Mouse (Mus musculus): ENCODE measurements around the gene Nipal4. TPM values are rescaled to one million over a fixed set of nuclear protein-coding genes. Genes with fewer than 3 reads are reported as not detected.

Gene Nipal4
- polyA plus RNA-seq, 1 experiment from 2014 or later: 0.55 TPM

DNA sequence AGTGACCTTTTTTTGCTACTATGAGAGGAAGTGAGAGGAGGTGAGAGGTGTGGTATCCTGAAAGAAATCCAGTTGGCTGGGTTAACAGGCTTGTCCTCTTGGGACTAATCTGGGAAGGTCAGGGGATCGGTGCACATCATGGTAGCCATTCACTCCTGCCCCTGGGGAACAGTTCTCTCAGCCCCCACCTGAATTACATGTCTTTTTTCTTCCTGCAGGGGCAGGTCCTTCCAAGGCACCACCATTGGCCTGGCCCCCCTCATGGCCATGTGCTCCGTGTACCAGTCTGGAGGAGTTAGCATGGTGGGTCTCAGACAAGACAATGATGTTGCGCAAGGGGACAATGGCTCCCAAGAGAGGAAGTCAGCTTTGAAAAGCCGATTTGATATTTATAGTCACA lies 43.4 kb downstream of the Nipal4 start:
- WGBS: 85% methylated on average over 4 of the region's 4 CpGs
- no peaks in the 10 kb centered on the region for H3K27me3 ChIP-seq (replicated peaks)
- no peak for ATAC-seq (ENCODE audit: low FRiP score, low read depth)
- no peak overlapping the region for H3K4me2 ChIP-seq (replicated peaks)
- no peak overlapping the region for H3K9ac ChIP-seq
- peaks cover 32% of the 10 kb centered on the region for H3K36me3 ChIP-seq
- H3K4me3 ChIP-seq: no peak overlapping the region
- no peaks in the 10 kb centered on the region for H3K4me1 ChIP-seq
- no peak overlapping the region for H3K27ac ChIP-seq
- H3K9me3 ChIP-seq: no peaks in the 10 kb centered on the region

- H3K36me3 ChIP-seq: peaks cover 23% of the 10 kb centered on the region
- no peak overlapping the region for H3K27ac ChIP-seq
- H3K9ac ChIP-seq: no peak overlapping the region
- ATAC-seq (ENCODE audit: low FRiP score, low read depth): no peak
- H3K27me3 ChIP-seq (replicated peaks): no peaks in the 10 kb centered on the region
- no peaks in the 10 kb centered on the region for H3K4me1 ChIP-seq
- no peak overlapping the region for H3K4me3 ChIP-seq
- WGBS: 79% methylated on average over 4 of the region's 4 CpGs
- no peak overlapping the region for H3K4me2 ChIP-seq (replicated peaks)
- H3K9me3 ChIP-seq: no peaks in the 10 kb centered on the region
Observed at GRCm38 (mm10) chr11:46121666-46122065, 44.6 kb downstream of the Nipal4 start.

GRCm38 (mm10) chr11:46120084-46120483 lies 46.2 kb downstream of the Nipal4 start:
- no peak overlapping the region for H3K4me3 ChIP-seq
- no peak overlapping the region for H3K4me2 ChIP-seq (replicated peaks)

DNA sequence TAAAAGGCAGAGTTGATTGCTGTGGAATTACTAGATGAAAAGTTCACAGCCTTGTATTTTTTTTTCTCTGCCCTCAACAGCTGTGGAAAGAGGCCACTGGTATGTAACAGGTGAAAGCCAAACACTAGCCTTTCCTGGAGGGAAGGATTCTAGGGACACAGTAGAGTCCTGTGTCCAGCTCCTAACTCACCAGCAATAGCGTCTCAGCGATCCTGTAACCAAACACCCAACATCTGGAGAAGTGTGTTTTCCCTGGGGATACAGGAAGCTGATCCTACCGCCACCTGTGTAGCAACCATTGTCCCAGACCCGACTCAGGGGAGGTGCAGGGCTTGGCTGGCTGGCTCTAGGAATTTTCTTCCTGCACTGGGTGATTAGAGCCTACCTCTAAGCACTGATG lies 46.7 kb downstream of the Nipal4 start:
- H3K4me2 ChIP-seq (replicated peaks): no peak overlapping the region

More at GRCm38 (mm10) chr11:46120084-46120483, 46.2 kb downstream of the Nipal4 start:
- no peak overlapping the region for H3K9ac ChIP-seq
- no peak for ATAC-seq (ENCODE audit: low FRiP score, low read depth)
- 88% methylated on average over 10 of the region's 10 CpGs for WGBS
- H3K4me1 ChIP-seq: no peaks in the 10 kb centered on the region
- H3K9me3 ChIP-seq: no peaks in the 10 kb centered on the region
- H3K36me3 ChIP-seq: peaks cover 23% of the 10 kb centered on the region
- no peaks in the 10 kb centered on the region for H3K27me3 ChIP-seq (replicated peaks)
- no peak overlapping the region for H3K27ac ChIP-seq

GRCm38 (mm10) chr11:46116510-46116909 lies 49.8 kb downstream of the Nipal4 start:
- H3K9me3 ChIP-seq: no peaks in the 10 kb centered on the region
- no peaks in the 10 kb centered on the region for H3K27me3 ChIP-seq (replicated peaks)
- H3K4me3 ChIP-seq: no peak overlapping the region
- no peak overlapping the region for H3K27ac ChIP-seq
- 90% methylated on average over 2 of the region's 2 CpGs for WGBS
- peaks cover 20% of the 10 kb centered on the region for H3K36me3 ChIP-seq
- no peak overlapping the region for H3K4me2 ChIP-seq (replicated peaks)
- ATAC-seq (ENCODE audit: low FRiP score, low read depth): no peak
- H3K9ac ChIP-seq: no peak overlapping the region
- H3K4me1 ChIP-seq: no peaks in the 10 kb centered on the region

More for the DNA sequence above, 46.7 kb downstream of the Nipal4 start:
- whole genome bisulfite sequencing: 39% methylated on average over 4 of the region's 4 CpGs
- Histone ChIP-seq H3K9ac (no peak overlapping the region), H3K4me1 (no peaks in the 10 kb centered on the region), H3K9me3 (no peaks in the 10 kb centered on the region), H3K27ac (no peak overlapping the region), H3K4me3 (no peak overlapping the region), H3K36me3 (peaks cover 23% of the 10 kb centered on the region), H3K27me3 (replicated peaks) (no peaks in the 10 kb centered on the region)
- no peak for ATAC-seq (ENCODE audit: low FRiP score, low read depth)

- Histone ChIP-seq H3K27me3 (replicated peaks) (no peaks in the 10 kb centered on the region), H3K4me3 (no peak overlapping the region), H3K9ac (no peak overlapping the region), H3K36me3 (peaks cover 20% of the 10 kb centered on the region), H3K4me1 (no peaks in the 10 kb centered on the region), H3K27ac (no peak overlapping the region), H3K4me2 (replicated peaks) (no peak overlapping the region), H3K9me3 (no peaks in the 10 kb centered on the region)
- ATAC-seq (ENCODE audit: low FRiP score, low read depth): no peak
- 76% methylated on average over 9 of the region's 9 CpGs for WGBS
Observed at GRCm38 (mm10) chr11:46115411-46116173, 50.7 kb downstream of the Nipal4 start.

DNA sequence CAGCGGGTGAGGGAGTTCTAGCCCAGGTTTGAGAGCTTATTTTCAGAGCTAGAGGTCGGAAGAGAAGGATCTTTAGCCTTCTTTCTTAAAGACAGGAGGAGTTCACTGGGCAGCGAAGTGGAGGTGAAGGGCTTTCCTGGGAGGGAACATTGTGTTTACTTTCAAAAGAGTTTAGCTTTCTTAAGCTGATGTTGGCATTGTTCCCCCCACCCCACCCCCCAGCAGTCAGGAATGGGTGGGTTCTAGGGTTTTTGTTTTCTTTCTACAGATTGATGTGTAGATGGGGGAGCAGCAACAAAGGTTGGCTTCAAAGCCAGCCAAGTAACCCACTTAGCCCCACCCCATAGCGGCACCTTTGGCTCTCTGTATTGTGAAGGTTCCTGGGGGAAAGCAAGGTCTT lies 51.3 kb downstream of the Nipal4 start:
- Histone ChIP-seq H3K9me3 (no peaks in the 10 kb centered on the region), H3K27me3 (replicated peaks) (no peaks in the 10 kb centered on the region), H3K4me3 (no peak overlapping the region), H3K9ac (no peak overlapping the region), H3K36me3 (peaks cover 20% of the 10 kb centered on the region), H3K4me2 (replicated peaks) (no peak overlapping the region), H3K4me1 (no peaks in the 10 kb centered on the region), H3K27ac (no peak overlapping the region)
- WGBS: 66% methylated on average over 4 of the region's 4 CpGs
- ATAC-seq (ENCODE audit: low FRiP score, low read depth): no peak

DNA sequence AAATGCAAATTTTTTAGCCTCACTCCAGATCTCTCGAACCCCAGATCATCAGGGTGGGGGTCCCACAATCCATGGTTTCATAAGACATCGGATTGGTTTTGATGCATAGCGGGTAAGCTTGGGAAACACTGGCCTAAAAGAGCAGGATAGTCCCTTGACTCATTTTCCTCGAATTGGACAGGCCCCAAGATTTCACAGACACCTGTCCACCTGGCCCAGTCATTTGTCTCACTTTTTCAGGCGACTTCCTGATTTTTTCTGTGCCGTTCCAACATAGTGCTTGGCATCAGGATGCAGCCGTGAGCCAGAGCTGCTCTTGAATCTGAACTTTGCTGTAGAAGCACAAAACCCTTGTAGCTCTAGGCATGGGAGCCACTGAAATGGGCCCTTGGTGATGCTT lies 52.1 kb downstream of the Nipal4 start:
- Histone ChIP-seq H3K9me3 (no peaks in the 10 kb centered on the region), H3K4me3 (no peak overlapping the region), H3K4me1 (no peaks in the 10 kb centered on the region), H3K9ac (no peak overlapping the region), H3K4me2 (replicated peaks) (no peak overlapping the region), H3K27ac (no peak overlapping the region), H3K36me3 (peaks cover 20% of the 10 kb centered on the region), H3K27me3 (replicated peaks) (no peaks in the 10 kb centered on the region)
- 91% methylated on average over 7 of the region's 7 CpGs for WGBS
- ATAC-seq (ENCODE audit: low FRiP score, low read depth): no peak

GRCm38 (mm10) chr11:46113211-46113610 lies 53.1 kb downstream of the Nipal4 start:
- H3K27ac ChIP-seq: no peak overlapping the region
- H3K9ac ChIP-seq: no peak overlapping the region
- no peak overlapping the region for H3K4me3 ChIP-seq
- 88% methylated on average over 3 of the region's 3 CpGs for WGBS
- no peaks in the 10 kb centered on the region for H3K4me1 ChIP-seq
- no peaks in the 10 kb centered on the region for H3K9me3 ChIP-seq
- no peak overlapping the region for H3K4me2 ChIP-seq (replicated peaks)
- peaks cover 12% of the 10 kb centered on the region for H3K36me3 ChIP-seq
- H3K27me3 ChIP-seq (replicated peaks): no peaks in the 10 kb centered on the region
- ATAC-seq (ENCODE audit: low FRiP score, low read depth): no peak

- Histone ChIP-seq H3K4me2 (replicated peaks) (no peak overlapping the region), H3K9ac (no peak overlapping the region), H3K4me3 (no peak overlapping the region), H3K27me3 (replicated peaks) (no peaks in the 10 kb centered on the region), H3K36me3 (peaks cover 12% of the 10 kb centered on the region), H3K27ac (no peak overlapping the region), H3K9me3 (no peaks in the 10 kb centered on the region), H3K4me1 (no peaks in the 10 kb centered on the region)
- no peak for ATAC-seq (ENCODE audit: low FRiP score, low read depth)
- 90% methylated on average over 1 of the region's 1 CpGs for WGBS
Observed at GRCm38 (mm10) chr11:46110945-46111287, 55.4 kb downstream of the Nipal4 start.

DNA sequence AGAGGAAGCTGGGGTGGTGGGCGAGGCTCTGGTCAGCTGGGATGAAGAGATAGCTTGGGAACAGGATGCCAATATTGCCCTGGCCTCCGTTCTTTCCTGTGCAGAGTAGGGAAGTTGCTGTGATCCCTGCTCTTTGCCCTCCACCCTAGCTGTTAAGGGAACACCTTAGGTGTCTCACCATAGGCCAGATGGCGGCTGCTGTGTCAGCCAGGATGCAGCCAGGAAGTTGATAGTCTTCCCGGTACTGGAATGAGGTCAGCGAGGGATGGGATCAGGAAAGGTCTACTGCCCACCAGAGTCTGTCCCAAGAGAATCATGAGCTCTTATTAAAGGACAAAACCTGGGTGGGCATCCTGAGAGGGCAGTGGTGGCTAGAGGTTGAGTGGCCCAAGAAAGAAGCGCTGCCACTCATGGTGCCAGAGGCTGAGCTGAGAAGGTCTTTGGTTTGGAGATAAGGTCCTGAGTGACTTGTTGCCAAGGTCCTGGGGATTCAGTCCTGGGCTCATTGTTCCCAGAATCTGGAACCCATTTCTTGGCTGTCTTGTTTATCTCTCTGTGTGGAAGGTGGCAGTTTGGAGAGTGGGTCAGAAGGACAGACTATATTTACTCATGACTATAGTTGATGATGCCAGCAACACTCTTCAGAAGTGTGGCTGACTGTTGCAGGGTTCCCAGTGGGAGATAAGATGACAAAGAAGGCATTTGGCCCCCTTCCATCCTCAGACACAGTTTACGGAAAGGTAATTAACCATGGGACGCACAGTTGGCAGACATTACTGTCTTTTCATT lies 56.0 kb downstream of the Nipal4 start:
- WGBS: 84% methylated on average over 8 of the region's 8 CpGs
- no peaks in the 10 kb centered on the region for H3K9me3 ChIP-seq
- no peak overlapping the region for H3K27ac ChIP-seq
- H3K4me2 ChIP-seq (replicated peaks): no peak overlapping the region
- no peaks in the 10 kb centered on the region for H3K27me3 ChIP-seq (replicated peaks)
- no peaks in the 10 kb centered on the region for H3K4me1 ChIP-seq
- no peak overlapping the region for H3K9ac ChIP-seq
- peaks cover 12% of the 10 kb centered on the region for H3K36me3 ChIP-seq
- no peak overlapping the region for H3K4me3 ChIP-seq
- ATAC-seq (ENCODE audit: low FRiP score, low read depth): no peak; the same call in 1 of the 2 replicates

- H3K9ac ChIP-seq: no peak overlapping the region
- no peaks in the 10 kb centered on the region for H3K4me1 ChIP-seq
- H3K27ac ChIP-seq: no peak overlapping the region
- no peaks in the 10 kb centered on the region for H3K27me3 ChIP-seq (replicated peaks)
- H3K9me3 ChIP-seq: no peaks in the 10 kb centered on the region
- H3K4me2 ChIP-seq (replicated peaks): no peak overlapping the region
- ATAC-seq (ENCODE audit: low FRiP score, low read depth): no peak
- 87% methylated on average over 5 of the region's 5 CpGs for WGBS
- H3K4me3 ChIP-seq: no peak overlapping the region
- 0 out of 2 replicates have a peak, but pooled peaks cover 5% of the 10 kb centered on the region for H3K36me3 ChIP-seq
Observed at GRCm38 (mm10) chr11:46109206-46109605, 57.1 kb downstream of the Nipal4 start.

All from neural tube, embryonic 12.5 days (tissue).